Mouse (Mus musculus): ENCODE results near the gene Gm21903. TPM values are rescaled to one million over a fixed set of nuclear protein-coding genes. Genes with fewer than 3 reads are reported as not detected.
"Not testable (repeated sequence)": the region's sequence is repeated elsewhere in the genome, so short reads cannot be mapped to it uniquely, and the experiment has no call there.

Gm21903 gene
- total RNA-seq (2015; ENCODE audit: low replicate concordance) (not detected in 2 replicates), total RNA-seq (2017; ENCODE audit: low replicate concordance) (not detected in 2 replicates)

- no peak for ATAC-seq (replicated peaks; ENCODE audit: low FRiP score, poor library complexity, severe bottlenecking)
These were observed at the start of gene Gm21903 for GRCm38 (mm10) chr17:39043241-39043640. Gene Gm21903 (minus strand): TSS chr17:39043341.

- ATAC-seq (replicated peaks; ENCODE audit: low FRiP score, poor library complexity, severe bottlenecking), result no peak
These were observed 33.8 kb upstream of the Gm21903 start, which contains the start of gene Esp23 for GRCm38 (mm10) chr17:39076937-39077336. Gene Esp23 (minus strand): TSS chr17:39077037.

- no peak for ATAC-seq (replicated peaks; ENCODE audit: low FRiP score, poor library complexity, severe bottlenecking)
These were observed 20.5 kb upstream of the Gm21903 start for GRCm38 (mm10) chr17:39063641-39064040.

GRCm38 (mm10) chr17:39036395-39036794 is 6.7 kb downstream of the Gm21903 start, which contains the start of gene Esp24:
Gene Esp24 (plus strand): TSS chr17:39036695.
- not testable (repeated sequence) for ATAC-seq (replicated peaks; ENCODE audit: low FRiP score, poor library complexity, severe bottlenecking)

- ATAC-seq (replicated peaks; ENCODE audit: low FRiP score, poor library complexity, severe bottlenecking), result no peak
These were observed 26.0 kb downstream of the Gm21903 start for GRCm38 (mm10) chr17:39017184-39017583.

- ATAC-seq (replicated peaks; ENCODE audit: low FRiP score, poor library complexity, severe bottlenecking), result no peak
These were observed 32.2 kb downstream of the Gm21903 start for GRCm38 (mm10) chr17:39010675-39011638.

GRCm38 (mm10) chr17:39009846-39010245 is 33.3 kb downstream of the Gm21903 start:
- ATAC-seq (replicated peaks; ENCODE audit: low FRiP score, poor library complexity, severe bottlenecking), result no peak

Other genes with a start within 250 kb of the Gm21903 start
- not detected in 2 replicates for gene Esp24, start 6.6 kb downstream of the Gm21903 start, total RNA-seq (2015; ENCODE audit: low replicate concordance)
- gene Esp24, start 6.6 kb downstream of the Gm21903 start, total RNA-seq (2017; ENCODE audit: low replicate concordance), result not detected in 2 replicates
- gene Esp23, start 33.7 kb upstream of the Gm21903 start, total RNA-seq (2015; ENCODE audit: low replicate concordance), result not detected in 2 replicates
- gene Esp23, start 33.7 kb upstream of the Gm21903 start, total RNA-seq (2017; ENCODE audit: low replicate concordance), result not detected in 2 replicates
- not detected in 2 replicates for gene Esp22, start 52.0 kb upstream of the Gm21903 start, total RNA-seq (2015; ENCODE audit: low replicate concordance)
- gene Esp22, start 52.0 kb upstream of the Gm21903 start, total RNA-seq (2017; ENCODE audit: low replicate concordance), result not detected in 2 replicates

All from erythroid progenitor cell, adult 5-6 weeks (primary cell).